Mouse (Mus musculus): ENCODE results near the gene Prelid1. TPM values are rescaled to one million over a fixed set of nuclear protein-coding genes. Genes with fewer than 3 reads are reported as not detected.

Prelid1 gene
- total RNA-seq, 2 experiments from 2014 or later: 147 to 149 TPM

DNA sequence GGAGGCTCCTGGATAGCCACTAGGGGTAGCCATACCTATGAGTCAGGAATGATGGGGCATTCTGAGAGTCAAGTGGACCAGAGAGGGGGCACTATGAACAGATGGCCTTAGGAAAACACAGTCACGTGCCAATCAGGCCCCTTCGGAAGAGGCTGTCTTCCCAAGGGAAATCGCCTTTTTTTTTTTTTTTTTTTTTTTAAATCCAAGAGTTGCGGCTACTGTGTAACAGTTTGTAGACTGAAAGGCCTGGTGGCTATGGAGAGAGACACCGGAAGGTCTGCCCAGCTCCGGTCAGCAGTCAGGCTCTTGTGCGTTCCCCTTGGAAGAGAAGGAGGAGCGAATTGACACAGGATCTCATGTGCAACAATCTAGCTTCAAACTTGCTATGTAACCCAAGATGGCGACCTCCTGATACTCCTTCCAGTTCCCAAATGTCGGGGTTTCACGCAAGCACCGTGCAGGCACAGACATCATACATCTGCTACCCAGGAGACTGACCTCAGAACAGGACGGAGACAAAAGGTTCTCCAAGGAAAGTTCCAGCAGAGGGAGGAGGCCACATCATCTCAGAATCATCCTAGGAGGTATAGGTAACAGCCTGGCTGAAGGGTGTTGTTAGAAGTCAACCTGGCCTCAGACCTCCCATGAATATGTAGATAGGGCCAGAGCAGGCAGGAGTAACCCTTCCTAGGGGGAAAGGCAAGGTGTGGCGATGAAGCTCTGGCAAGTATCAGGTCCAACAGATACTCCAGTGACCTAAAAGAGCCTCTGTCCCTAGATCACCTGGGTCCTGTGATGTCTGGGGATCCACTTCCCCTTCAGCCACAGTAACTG, 10.5 kb downstream of the Prelid1 start:
- no peak for DNase-seq (ENCODE audit: low spot score in 2 of 2)

DNA sequence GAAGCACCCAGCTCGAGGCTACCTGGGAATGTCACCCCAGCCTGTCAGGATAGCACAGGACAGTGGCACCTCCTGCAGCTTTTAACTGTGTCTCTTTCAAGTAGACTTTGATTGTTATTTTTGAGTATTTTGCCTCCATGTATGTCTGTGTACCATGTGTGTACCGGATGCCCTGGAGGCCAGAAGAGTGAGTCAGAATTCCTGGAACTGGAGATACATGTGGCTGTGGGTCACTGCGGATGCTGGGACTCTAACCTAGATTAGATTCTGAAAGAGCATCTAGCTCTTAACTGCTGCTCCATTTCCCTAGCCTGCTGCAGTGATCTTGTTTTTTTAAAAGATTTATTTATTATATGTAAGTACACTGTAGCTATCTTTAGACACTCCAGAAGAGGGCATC, 12.0 kb downstream of the Prelid1 start:
- DNase-seq (ENCODE audit: low spot score in 2 of 2): no peak

DNA sequence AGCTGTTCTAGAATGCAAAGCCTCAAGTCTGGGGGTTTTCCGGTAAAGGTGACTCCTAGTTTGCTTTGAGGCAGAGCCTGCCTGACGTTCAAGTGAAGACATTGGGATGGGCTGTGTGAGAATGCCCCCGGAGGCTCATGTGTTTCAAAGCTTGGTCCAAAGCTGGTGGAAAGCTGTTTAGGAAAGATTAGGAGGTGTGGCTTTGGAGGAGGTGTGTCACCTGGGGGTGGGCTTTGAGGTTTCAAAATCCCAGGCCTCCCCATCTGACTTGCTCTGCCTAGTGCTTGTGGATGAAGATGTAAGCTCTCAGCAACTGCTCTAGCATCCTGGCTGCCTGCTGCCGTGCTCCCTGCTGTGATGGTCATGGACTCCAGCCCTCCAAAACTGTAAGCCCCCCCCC, 15.4 kb downstream of the Prelid1 start:
- no peak for DNase-seq (ENCODE audit: low spot score in 2 of 2)

- no peak for DNase-seq (ENCODE audit: low spot score in 2 of 2)
Observed at GRCm38 (mm10) chr13:55337341-55337975, 17.2 kb downstream of the Prelid1 start.

DNA sequence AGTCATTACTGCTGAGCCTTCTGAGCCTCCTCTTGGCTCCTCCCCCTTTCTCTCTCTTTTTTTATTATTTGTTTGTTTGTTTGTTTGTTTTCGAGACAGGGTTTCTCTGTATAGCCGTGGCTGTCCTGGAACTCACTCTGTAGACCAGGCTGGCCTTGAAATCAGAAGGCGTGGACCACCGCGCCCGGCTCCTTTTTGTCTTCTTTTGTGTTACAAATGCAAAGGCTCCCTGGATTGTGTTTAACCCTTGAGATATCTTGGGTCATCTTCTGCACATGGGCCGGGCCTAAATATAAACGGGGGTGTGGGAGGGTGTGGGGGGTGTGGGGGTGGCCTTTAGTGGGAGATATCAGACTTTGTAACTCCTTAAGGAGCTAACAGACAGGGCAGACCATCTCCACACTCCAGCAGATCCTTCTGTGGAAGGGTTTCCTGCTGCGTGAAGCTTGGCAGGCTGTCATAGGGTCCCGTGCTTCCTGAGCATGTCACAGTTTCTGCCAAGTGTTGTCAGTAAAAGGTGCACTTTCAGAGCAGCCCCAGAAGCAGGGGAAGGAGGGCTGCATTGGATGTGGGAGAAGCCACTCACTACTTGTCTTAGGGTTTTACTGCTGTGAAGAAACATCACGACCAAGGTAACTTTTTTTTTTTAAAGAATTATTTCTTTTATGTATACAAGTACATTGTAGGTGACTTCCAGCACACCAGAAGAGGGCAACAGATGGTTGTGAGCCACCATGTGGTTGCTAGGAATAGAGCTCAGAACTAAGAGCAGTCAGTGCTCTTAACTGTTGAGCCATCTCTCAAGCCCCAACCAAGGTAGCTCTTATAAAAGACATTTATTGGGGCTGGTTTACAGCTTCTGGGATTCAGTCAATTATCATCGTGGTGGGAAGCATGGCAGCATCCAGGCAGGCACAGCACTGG, 18.1 kb downstream of the Prelid1 start:
- DNase-seq (ENCODE audit: low spot score in 2 of 2): peak in 1 of 2 experiments; percentile 62

- DNase-seq (ENCODE audit: low spot score in 2 of 2): no peak
Observed at GRCm38 (mm10) chr13:55339259-55339658, 19.0 kb downstream of the Prelid1 start.

- no peak for DNase-seq (ENCODE audit: low spot score in 2 of 2)
Observed at GRCm38 (mm10) chr13:55342469-55342868, 22.2 kb downstream of the Prelid1 start.

DNA sequence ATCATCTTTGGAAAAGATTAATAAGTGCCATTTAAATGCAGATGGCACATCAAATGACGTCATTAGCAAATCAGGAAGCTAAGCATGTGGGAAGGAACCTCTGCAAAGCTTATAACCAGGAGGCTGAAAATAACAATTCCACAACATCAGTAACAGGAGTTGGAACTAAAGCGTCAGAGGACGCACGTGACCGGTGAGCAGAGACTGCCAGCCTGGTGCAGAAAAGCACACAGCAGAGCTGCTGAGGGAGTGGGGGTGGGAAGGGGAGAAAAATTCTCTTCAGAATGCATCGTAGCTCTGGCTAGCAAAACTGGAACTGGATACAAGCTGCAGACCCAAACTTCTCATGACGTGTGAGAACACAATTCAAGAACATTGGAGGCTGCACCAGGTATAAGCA, 24.0 kb downstream of the Prelid1 start:
- peak; percentile 57 to 64 for DNase-seq (ENCODE audit: low spot score in 2 of 2)

DNA sequence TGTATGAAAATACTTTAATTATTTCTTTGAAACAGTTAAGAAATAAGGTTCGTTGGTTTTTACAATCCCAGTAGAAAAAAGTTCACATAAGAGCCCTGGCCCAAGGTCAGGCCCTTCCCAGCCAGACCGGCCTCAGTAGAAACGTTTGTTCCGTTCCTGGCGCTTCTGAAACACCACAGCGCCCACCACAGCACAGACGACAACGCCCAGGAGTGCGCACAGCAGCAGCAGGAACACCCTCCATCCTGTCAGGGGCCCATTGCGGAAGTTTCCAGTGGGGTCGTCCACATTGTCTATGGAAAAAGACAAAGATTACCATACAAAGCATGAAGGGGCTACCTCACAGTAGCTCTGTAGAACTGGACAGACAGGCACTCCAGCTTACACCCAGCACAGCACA, 26.4 kb downstream of the Prelid1 start:
- no peak for DNase-seq (ENCODE audit: low spot score in 2 of 2)

- no peak for DNase-seq (ENCODE audit: low spot score in 2 of 2)
Observed at GRCm38 (mm10) chr13:55361145-55361544, 40.8 kb downstream of the Prelid1 start.

DNA sequence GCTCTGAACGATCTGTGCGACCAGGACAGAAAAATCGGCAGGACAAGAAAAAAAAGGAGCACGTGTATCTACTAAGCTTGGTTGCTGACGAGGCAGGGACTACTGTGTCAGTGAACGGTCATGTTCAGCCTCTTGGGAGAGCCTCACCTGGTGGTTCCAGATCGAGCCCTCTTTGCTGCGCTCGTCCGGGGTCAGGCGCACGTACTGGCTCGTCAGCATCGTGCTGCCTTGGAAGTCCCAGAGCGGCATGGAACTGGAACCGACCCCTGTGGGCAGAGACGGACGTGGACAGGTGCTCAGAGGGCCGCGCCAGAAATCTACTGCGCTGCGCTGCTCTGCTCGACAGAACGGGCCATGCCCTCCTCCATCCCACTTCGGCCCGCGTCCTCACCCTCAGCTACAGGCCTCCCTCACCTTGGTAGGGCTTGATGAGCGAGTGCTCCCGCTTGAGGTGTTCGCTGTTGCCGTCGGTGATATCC, 41.7 kb downstream of the Prelid1 start:
- no peak for DNase-seq (ENCODE audit: low spot score in 2 of 2)

DNA sequence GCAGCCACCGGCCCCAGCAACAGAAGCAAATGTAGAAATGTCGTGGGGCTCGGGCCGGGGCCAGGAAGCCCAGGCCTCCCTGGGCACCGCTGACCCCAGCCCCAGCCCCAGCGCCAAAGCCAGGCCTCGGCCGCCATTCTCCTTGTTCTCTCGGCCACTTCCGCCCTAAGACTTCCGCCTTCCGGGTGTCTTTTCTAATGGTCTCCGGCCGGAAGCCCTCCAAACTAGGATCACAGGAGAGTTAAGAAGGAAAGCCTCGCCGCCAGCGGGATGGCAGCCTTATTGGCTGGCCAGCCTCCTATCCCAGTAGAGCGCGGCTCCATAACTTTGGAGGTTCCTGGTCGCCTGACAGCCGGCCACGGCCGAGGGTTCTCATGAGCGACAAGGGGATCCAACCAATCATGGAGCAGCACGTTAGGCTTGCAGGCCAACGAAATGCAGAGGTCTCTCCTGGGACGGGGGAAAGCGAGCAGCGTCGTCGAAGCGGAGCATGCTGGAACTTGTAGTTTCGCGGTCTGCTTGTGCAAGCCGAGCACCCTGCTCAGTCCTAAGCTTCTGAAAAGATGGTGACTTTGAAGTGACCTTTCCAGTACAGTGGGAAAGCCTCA, 42.3 kb downstream of the Prelid1 start, which contains the start of gene Lman2:
Gene Lman2, minus strand, starts transcription at position 331 of the 608 bp plus-strand sequence.
- DNase-seq (ENCODE audit: low spot score in 2 of 2): peak; percentile 98 to 99

DNA sequence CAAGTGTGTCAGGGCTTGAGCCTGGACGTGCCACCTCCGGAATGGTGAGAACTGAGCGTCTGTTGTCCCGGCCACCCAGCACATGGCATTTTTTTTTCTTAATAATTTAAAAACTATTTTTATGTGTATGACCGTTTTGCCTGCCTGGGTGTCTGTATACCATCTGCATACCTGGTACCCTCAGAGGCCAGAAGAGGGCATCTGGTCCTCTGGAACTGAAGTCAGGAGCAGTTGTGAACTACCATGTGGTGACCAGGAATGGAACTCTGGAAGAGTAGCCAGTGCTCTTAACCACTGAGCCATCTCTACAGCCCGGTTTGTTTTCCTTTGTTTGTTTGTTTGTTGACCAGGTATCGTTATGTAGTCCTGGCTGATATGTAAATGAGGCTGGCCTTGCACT, 48.1 kb downstream of the Prelid1 start:
- no peak for DNase-seq (ENCODE audit: low spot score in 2 of 2)

GRCm38 (mm10) chr13:55369531-55370114, 49.3 kb downstream of the Prelid1 start, which contains the start of gene Rgs14:
Gene Rgs14 (plus strand): TSS chr13:55369732.
- peak; percentile 34 to 69 for DNase-seq (ENCODE audit: low spot score in 2 of 2)

GRCm38 (mm10) chr13:55370234-55370633, 49.9 kb downstream of the Prelid1 start:
- no peak for DNase-seq (ENCODE audit: low spot score in 2 of 2)

- DNase-seq (ENCODE audit: low spot score in 2 of 2): peak; percentile 45 to 74
Observed at GRCm38 (mm10) chr13:55371007-55371681, 50.8 kb downstream of the Prelid1 start.

GRCm38 (mm10) chr13:55371740-55372139, 51.4 kb downstream of the Prelid1 start:
- DNase-seq (ENCODE audit: low spot score in 2 of 2): peak in 1 of 2 experiments; percentile 39

- no peak for DNase-seq (ENCODE audit: low spot score in 2 of 2)
Observed at GRCm38 (mm10) chr13:55374206-55374924, 54.1 kb downstream of the Prelid1 start.

Data from layer of hippocampus, adult 18-20 months (tissue).